Mouse (Mus musculus): ENCODE measurements around the gene Rtl6.

DNA sequence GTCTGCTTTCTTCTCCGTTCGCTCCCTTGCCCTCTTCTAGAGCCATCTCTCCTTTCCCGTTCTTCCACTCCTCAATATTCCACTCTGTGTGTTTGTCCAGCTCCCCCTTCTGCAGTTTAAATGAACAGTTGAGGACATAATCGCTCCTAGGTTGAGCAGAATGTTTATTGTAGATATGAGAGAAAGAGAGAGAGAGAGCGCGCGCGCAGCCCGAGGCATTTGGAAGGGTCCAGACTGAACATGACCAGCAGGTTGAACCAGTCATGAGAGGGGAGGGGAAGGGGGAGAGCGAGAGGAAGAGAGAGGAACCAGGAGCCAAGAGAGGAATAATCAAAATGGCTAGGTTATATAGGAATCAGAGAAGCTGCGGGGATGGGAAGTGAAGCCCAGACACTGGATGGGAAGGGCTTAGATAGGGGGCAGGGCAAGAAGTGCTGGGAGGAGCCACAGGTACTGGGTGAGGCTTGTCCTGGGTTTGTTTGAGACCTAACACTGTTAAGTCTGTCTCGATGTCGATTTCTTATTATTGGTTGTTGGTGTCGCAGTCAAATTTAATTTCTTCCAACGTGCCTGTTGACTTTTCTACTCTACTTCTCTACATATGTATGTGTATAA is 18.5 kb downstream of the Rtl6 start:
- no peak for TF ChIP-seq CTCF (IDR thresholded peaks at IDR 0.05; ENCODE audit: borderline replicate concordance, insufficient read depth, low read depth, low read length)
- no peak for TF ChIP-seq POLR2A (IDR thresholded peaks at IDR 0.05; ENCODE audit: borderline replicate concordance, insufficient read depth, low read length)
